Mouse (Mus musculus): ENCODE measurements around the gene Olfr1048. TPM values are rescaled to one million over a fixed set of nuclear protein-coding genes. Genes with fewer than 3 reads are reported as not detected.
"Not testable (repeated sequence)": the region's sequence is repeated elsewhere in the genome, so short reads cannot be mapped to it uniquely, and the experiment has no call there.

The Olfr1048 gene
- polyA plus RNA-seq (2012; rRNA removed): not detected in 2 replicates

DNA sequence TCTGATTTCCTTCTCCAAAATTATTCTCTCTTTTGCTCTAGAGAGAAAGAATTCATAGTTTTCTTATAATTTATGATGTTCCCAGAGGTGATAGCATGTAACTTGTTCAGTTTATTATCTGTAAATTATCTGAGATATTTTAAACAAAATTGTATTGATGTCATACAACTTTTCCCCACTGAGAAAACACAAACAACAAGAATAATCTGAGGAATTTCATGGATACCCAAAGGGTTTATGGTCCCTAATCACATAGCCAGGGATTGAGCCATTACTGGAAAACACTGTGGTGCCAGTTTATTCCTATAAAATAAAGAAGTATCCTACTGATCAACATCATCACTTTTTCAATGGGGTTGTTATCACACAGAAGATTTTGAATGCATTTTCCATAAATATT, at the start of gene Olfr1048:
Gene Olfr1048 (minus strand): TSS at position 101 of the 400 bp plus-strand sequence.
- no peak for DNase-seq
- TF ChIP-seq CTCF (IDR thresholded peaks at IDR 0.05; ENCODE audit: insufficient read depth, low read length) (no peak), POLR2A (IDR thresholded peaks at IDR 0.05; ENCODE audit: borderline replicate concordance, extremely low read depth, low read depth, low read length) (no peak)
- Histone ChIP-seq H3K4me3 (replicated peaks; ENCODE audit: extremely low read depth, low read depth, low read length) (no peak within 1 kb of the TSS), H3K4me1 (ENCODE audit: control insufficient read depth, insufficient read depth, low read length) (no peaks in the 10 kb centered on the region)

DNA sequence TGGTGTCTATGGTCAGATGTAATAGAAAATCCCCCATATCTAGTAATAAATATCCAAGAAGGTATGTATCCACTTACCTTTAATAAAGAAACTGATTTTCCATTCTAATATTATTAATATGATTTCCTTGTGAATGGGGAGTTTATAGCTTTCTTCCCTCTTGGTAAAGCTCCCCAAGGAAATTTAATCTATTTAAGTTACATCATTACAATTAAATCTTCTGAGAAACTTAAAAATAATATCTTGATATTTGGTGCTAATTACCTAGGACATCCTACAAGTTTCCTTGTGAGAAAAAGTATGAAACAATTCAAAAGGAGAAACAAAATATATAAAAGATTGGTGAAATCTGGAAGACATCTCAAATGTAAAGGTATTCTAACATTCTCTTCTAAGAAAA, 38.9 kb upstream of the Olfr1048 start, which contains the start of gene Olfr1051:
Gene Olfr1051 (minus strand): TSS at position 101 of the 400 bp plus-strand sequence.
- not testable (repeated sequence) for DNase-seq; H3K4me1 ChIP-seq (ENCODE audit: control insufficient read depth, insufficient read depth, low read length); H3K4me3 ChIP-seq (replicated peaks; ENCODE audit: extremely low read depth, low read depth, low read length)

- H3K4me1 ChIP-seq (ENCODE audit: control insufficient read depth, insufficient read depth, low read length); DNase-seq; H3K4me3 ChIP-seq (replicated peaks; ENCODE audit: extremely low read depth, low read depth, low read length): not testable (repeated sequence)
These were observed 18.1 kb upstream of the Olfr1048 start, which contains the start of gene Olfr1049 for GRCm38 (mm10) chr2:86258228-86258627. Gene Olfr1049 (minus strand): TSS chr2:86258328.

DNA sequence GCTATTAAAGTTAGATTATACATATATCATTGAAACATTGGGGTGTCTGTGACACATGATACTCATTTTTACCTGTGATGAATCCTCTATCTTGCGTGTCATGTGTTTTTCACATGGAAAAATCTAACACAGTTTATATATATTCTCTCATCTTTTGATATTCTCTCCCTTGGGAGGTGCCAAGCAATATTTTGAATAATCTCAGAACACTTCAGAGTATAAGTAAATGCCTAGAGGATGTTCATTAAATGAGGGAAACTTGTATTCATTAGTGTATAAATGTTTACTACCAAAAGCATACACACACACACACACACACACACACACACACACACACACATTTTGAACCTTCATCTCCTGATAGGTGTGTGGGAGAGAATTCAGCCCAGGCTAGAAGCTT, 8.8 kb downstream of the Olfr1048 start, which contains the start of gene Olfr1047:
Gene Olfr1047 (minus strand): TSS at position 101 of the 400 bp plus-strand sequence.
- TF ChIP-seq POLR2A (IDR thresholded peaks at IDR 0.05; ENCODE audit: borderline replicate concordance, extremely low read depth, low read depth, low read length): no peak
- no peak for TF ChIP-seq CTCF (IDR thresholded peaks at IDR 0.05; ENCODE audit: insufficient read depth, low read length)
- WGBS: 91% methylated on average over 1 of the region's 1 CpGs
- Histone ChIP-seq H3K4me1 (ENCODE audit: control insufficient read depth, insufficient read depth, low read length) (no peaks in the 10 kb centered on the region), H3K4me3 (replicated peaks; ENCODE audit: extremely low read depth, low read depth, low read length) (no peak within 1 kb of the TSS)
- DNase-seq: no peak

DNA sequence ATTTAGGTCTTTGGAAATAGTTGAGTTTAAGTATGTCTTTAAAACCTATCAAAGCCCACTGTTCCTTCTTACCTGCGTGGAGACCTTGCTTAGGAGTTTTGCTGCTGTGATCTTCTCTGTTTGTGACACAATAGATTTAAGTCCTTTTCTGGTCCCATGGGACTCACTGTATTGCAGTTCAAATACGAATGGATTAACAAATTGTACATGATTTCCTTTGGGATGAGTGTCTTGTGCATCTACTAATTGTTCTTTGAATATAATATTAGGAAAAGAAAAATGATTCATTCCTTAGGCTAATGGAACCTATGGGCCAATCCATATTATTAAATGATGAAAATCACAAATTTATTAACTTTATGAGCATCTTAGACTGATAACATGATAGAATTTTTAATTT, 20.9 kb downstream of the Olfr1048 start, which contains the start of gene Olfr1046:
Gene Olfr1046 (minus strand): TSS at position 101 of the 400 bp plus-strand sequence.
- WGBS: 53% methylated on average over 2 of the region's 2 CpGs
- no peaks in the 10 kb centered on the region for H3K4me1 ChIP-seq (ENCODE audit: control insufficient read depth, insufficient read depth, low read length)
- DNase-seq: no peak
- TF ChIP-seq CTCF (IDR thresholded peaks at IDR 0.05; ENCODE audit: insufficient read depth, low read length) (no peak), POLR2A (IDR thresholded peaks at IDR 0.05; ENCODE audit: borderline replicate concordance, extremely low read depth, low read depth, low read length) (no peak)
- H3K4me3 ChIP-seq (replicated peaks; ENCODE audit: extremely low read depth, low read depth, low read length): no peak within 1 kb of the TSS

- DNase-seq: no peak
- Histone ChIP-seq H3K4me1 (ENCODE audit: control insufficient read depth, insufficient read depth, low read length) (no peaks in the 10 kb centered on the region), H3K4me3 (replicated peaks; ENCODE audit: extremely low read depth, low read depth, low read length) (no peak within 1 kb of the TSS)
- TF ChIP-seq CTCF (IDR thresholded peaks at IDR 0.05; ENCODE audit: insufficient read depth, low read length): no peak
- TF ChIP-seq POLR2A (IDR thresholded peaks at IDR 0.05; ENCODE audit: borderline replicate concordance, extremely low read depth, low read depth, low read length): no peak
These were observed 37.2 kb downstream of the Olfr1048 start, which contains the start of gene Olfr1045 for GRCm38 (mm10) chr2:86202909-86203308. Gene Olfr1045 (minus strand): TSS chr2:86203009.

- no peak for TF ChIP-seq CTCF (IDR thresholded peaks at IDR 0.05; ENCODE audit: insufficient read depth, low read length)
- no peak for TF ChIP-seq POLR2A (IDR thresholded peaks at IDR 0.05; ENCODE audit: borderline replicate concordance, extremely low read depth, low read depth, low read length)
- Histone ChIP-seq H3K4me3 (replicated peaks; ENCODE audit: extremely low read depth, low read depth, low read length) (no peak overlapping the region), H3K4me1 (ENCODE audit: control insufficient read depth, insufficient read depth, low read length) (no peaks in the 10 kb centered on the region)
- WGBS: 22% methylated on average over 1 of the region's 1 CpGs
- DNase-seq: no peak
These were observed 44.2 kb downstream of the Olfr1048 start for GRCm38 (mm10) chr2:86195863-86196262.

DNA sequence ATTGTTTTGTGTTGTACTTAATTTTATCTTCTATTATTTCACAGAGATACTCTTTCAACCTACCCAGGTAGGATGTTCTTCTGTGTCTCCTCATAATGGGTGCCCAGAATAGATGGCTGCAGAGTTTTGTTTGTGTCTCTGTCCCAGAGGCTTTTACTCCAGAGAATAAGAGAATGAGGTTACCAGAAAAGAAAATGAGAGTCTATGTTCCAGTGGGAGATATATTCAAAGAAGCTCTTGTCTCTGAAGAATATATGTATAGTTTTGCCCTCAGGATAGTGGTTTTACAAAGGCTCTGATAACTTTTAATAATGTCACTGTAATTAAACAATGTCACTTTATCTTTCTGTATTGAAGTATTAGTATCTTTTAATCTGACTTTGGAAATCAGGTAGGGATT, 54.5 kb downstream of the Olfr1048 start, which contains the start of gene Olfr52:
Gene Olfr52 (minus strand): TSS at position 101 of the 400 bp plus-strand sequence.
- H3K4me1 ChIP-seq (ENCODE audit: control insufficient read depth, insufficient read depth, low read length): no peaks in the 10 kb centered on the region
- DNase-seq: no peak
- no peak within 1 kb of the TSS for H3K4me3 ChIP-seq (replicated peaks; ENCODE audit: extremely low read depth, low read depth, low read length)
- no peak for TF ChIP-seq CTCF (IDR thresholded peaks at IDR 0.05; ENCODE audit: insufficient read depth, low read length)
- no peak for TF ChIP-seq POLR2A (IDR thresholded peaks at IDR 0.05; ENCODE audit: borderline replicate concordance, extremely low read depth, low read depth, low read length)

Other genes with a start within 250 kb of the Olfr1048 start
- gene Olfr1031, start 250.0 kb downstream of the Olfr1048 start, polyA plus RNA-seq (2012; rRNA removed): not detected in 2 replicates
- not detected in 2 replicates for gene Olfr1032, start 234.7 kb downstream of the Olfr1048 start, polyA plus RNA-seq (2012; rRNA removed)
- 0.36 and 0.45 TPM in 2 replicates for gene Olfr1033, start 219.7 kb downstream of the Olfr1048 start, polyA plus RNA-seq (2012; rRNA removed)
- 0.07 and 0.09 TPM in 2 replicates for gene Olfr1034, start 194.4 kb downstream of the Olfr1048 start, polyA plus RNA-seq (2012; rRNA removed)
- gene Olfr1036, start 166.3 kb downstream of the Olfr1048 start, polyA plus RNA-seq (2012; rRNA removed): not detected in 2 replicates
- not detected in 2 replicates for gene Olfr1037, start 152.9 kb downstream of the Olfr1048 start, polyA plus RNA-seq (2012; rRNA removed)
- not detected in 2 replicates for gene Olfr1039, start 104.4 kb downstream of the Olfr1048 start, polyA plus RNA-seq (2012; rRNA removed)
- gene Olfr1040, start 93.6 kb downstream of the Olfr1048 start, polyA plus RNA-seq (2012; rRNA removed): not detected in 2 replicates
- gene Olfr1042, start 78.5 kb downstream of the Olfr1048 start, polyA plus RNA-seq (2012; rRNA removed): not detected in 2 replicates
- not detected in 2 replicates for gene Olfr1043, start 72.8 kb downstream of the Olfr1048 start, polyA plus RNA-seq (2012; rRNA removed)
- not detected in 2 replicates for gene Olfr1044, start 62.5 kb downstream of the Olfr1048 start, polyA plus RNA-seq (2012; rRNA removed)
- gene Olfr52, start 54.6 kb downstream of the Olfr1048 start, polyA plus RNA-seq (2012; rRNA removed): not detected in 2 replicates
- not detected in 2 replicates for gene Olfr1045, start 37.3 kb downstream of the Olfr1048 start, polyA plus RNA-seq (2012; rRNA removed)
- not detected in 2 replicates for gene Olfr1046, start 21.0 kb downstream of the Olfr1048 start, polyA plus RNA-seq (2012; rRNA removed)
- gene Olfr1047, start 8.9 kb downstream of the Olfr1048 start, polyA plus RNA-seq (2012; rRNA removed): not detected in 2 replicates
- not detected in 2 replicates for gene Olfr1049, start 18.0 kb upstream of the Olfr1048 start, polyA plus RNA-seq (2012; rRNA removed)
- gene Olfr1051, start 38.8 kb upstream of the Olfr1048 start, polyA plus RNA-seq (2012; rRNA removed): not detected in 2 replicates
- not detected in 2 replicates for gene Olfr1052, start 52.2 kb upstream of the Olfr1048 start, polyA plus RNA-seq (2012; rRNA removed)
- gene Olfr1053, start 75.0 kb upstream of the Olfr1048 start, polyA plus RNA-seq (2012; rRNA removed): not detected in 2 replicates
- not detected in 2 replicates for gene Olfr1054, start 95.1 kb upstream of the Olfr1048 start, polyA plus RNA-seq (2012; rRNA removed)
- not detected in 2 replicates for gene Olfr1055, start 110.0 kb upstream of the Olfr1048 start, polyA plus RNA-seq (2012; rRNA removed)
- not detected in 2 replicates for gene Olfr1056, start 122.2 kb upstream of the Olfr1048 start, polyA plus RNA-seq (2012; rRNA removed)
- gene Olfr1057, start 138.1 kb upstream of the Olfr1048 start, polyA plus RNA-seq (2012; rRNA removed): not detected in 2 replicates
- not detected in 2 replicates for gene Olfr1058, start 148.3 kb upstream of the Olfr1048 start, polyA plus RNA-seq (2012; rRNA removed)
- gene Olfr1061, start 173.8 kb upstream of the Olfr1048 start, polyA plus RNA-seq (2012; rRNA removed): not detected in 2 replicates
- not detected in 2 replicates for gene Olfr1062, start 186.5 kb upstream of the Olfr1048 start, polyA plus RNA-seq (2012; rRNA removed)
- gene Olfr1065, start 210.3 kb upstream of the Olfr1048 start, polyA plus RNA-seq (2012; rRNA removed): not detected in 2 replicates
- not detected in 2 replicates for gene Olfr1066, start 216.0 kb upstream of the Olfr1048 start, polyA plus RNA-seq (2012; rRNA removed)
- gene Olfr228, start 247.1 kb upstream of the Olfr1048 start, polyA plus RNA-seq (2012; rRNA removed): not detected in 2 replicates

Measured in lung, adult 2 months (tissue).